Mouse (Mus musculus): ENCODE results near the gene Lrrn4.
A peak's percentile ranks its signal among the peaks of the same experiment; 100 is the strongest.

The Lrrn4 gene

GRCm38 (mm10) chr2:132873657-132874326 lies 6.9 kb downstream of the Lrrn4 start:
- DNase-seq (ENCODE audit: extremely low read depth, insufficient read length, low spot score): no peak

- DNase-seq (ENCODE audit: extremely low read depth, insufficient read length, low spot score): no peak
Observed at GRCm38 (mm10) chr2:132871663-132872062, 9.0 kb downstream of the Lrrn4 start.

GRCm38 (mm10) chr2:132870286-132870685 lies 10.4 kb downstream of the Lrrn4 start:
- DNase-seq (ENCODE audit: extremely low read depth, insufficient read length, low spot score): no peak

- no peak for DNase-seq (ENCODE audit: extremely low read depth, insufficient read length, low spot score)
Observed at GRCm38 (mm10) chr2:132869682-132870081, 11.0 kb downstream of the Lrrn4 start.

- peak; percentile 47 for DNase-seq (ENCODE audit: extremely low read depth, insufficient read length, low spot score)
Observed at GRCm38 (mm10) chr2:132867521-132867920, 13.2 kb downstream of the Lrrn4 start.

- no peak for DNase-seq (ENCODE audit: extremely low read depth, insufficient read length, low spot score)
Observed at GRCm38 (mm10) chr2:132863325-132863724, 17.4 kb downstream of the Lrrn4 start.

- no peak for DNase-seq (ENCODE audit: extremely low read depth, insufficient read length, low spot score)
Observed at GRCm38 (mm10) chr2:132861456-132861855, 19.2 kb downstream of the Lrrn4 start.

GRCm38 (mm10) chr2:132860435-132860834 lies 20.3 kb downstream of the Lrrn4 start:
- DNase-seq (ENCODE audit: extremely low read depth, insufficient read length, low spot score): peak; percentile 39

- DNase-seq (ENCODE audit: extremely low read depth, insufficient read length, low spot score): no peak
Observed at GRCm38 (mm10) chr2:132856333-132856732, 24.4 kb downstream of the Lrrn4 start.

- no peak for DNase-seq (ENCODE audit: extremely low read depth, insufficient read length, low spot score)
Observed at GRCm38 (mm10) chr2:132853051-132853450, 27.6 kb downstream of the Lrrn4 start.

GRCm38 (mm10) chr2:132849141-132849540 lies 31.6 kb downstream of the Lrrn4 start:
- DNase-seq (ENCODE audit: extremely low read depth, insufficient read length, low spot score): no peak

GRCm38 (mm10) chr2:132848361-132848760 lies 32.3 kb downstream of the Lrrn4 start:
- DNase-seq (ENCODE audit: extremely low read depth, insufficient read length, low spot score): no peak

- peak; percentile 21 for DNase-seq (ENCODE audit: extremely low read depth, insufficient read length, low spot score)
Observed at GRCm38 (mm10) chr2:132847581-132847980, 33.1 kb downstream of the Lrrn4 start.

- DNase-seq (ENCODE audit: extremely low read depth, insufficient read length, low spot score): peak; percentile 100
Observed at GRCm38 (mm10) chr2:132846407-132847358, 34.0 kb downstream of the Lrrn4 start, which contains the start of gene Crls1. Crls1 (plus strand) TSS chr2:132846666.

GRCm38 (mm10) chr2:132841071-132841470 lies 39.6 kb downstream of the Lrrn4 start:
- DNase-seq (ENCODE audit: extremely low read depth, insufficient read length, low spot score): no peak
